Mouse (Mus musculus) hindlimb bud, embryonic 11.5 days (tissue): ENCODE data around the gene Map3k1.

Experiments used
- DNase-seq: peaks from one replicate; pipeline ENCODE4 v3.0.0-alpha.2; 2012; ENCODE audit warnings: low read depth, low spot score; ENCODE audit errors: extremely low spot score

Map3k1 gene

GRCm38 (mm10) chr13:111792130-111792974, 16.4 kb downstream of the Map3k1 start:
- DNase-seq = no peak

DNA sequence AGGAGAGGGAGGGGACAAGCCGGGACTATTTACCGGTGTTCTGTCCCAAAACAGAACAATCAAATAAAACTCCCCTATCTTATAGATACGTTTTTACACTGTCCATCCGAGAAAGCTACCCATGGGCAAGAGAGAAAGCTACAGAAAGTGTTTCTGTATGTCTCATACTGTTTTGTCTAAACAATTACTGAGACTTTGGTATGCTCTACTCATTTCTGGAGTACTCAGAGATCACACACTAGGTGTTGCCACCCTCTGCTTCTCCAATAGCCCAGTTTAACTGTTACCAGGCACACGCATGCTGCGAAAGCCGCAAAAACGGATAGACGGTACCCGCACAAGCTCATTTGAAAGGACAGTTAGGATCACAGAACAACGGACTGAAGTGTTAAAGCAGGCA, 17.2 kb downstream of the Map3k1 start:
- DNase-seq = no peak

DNA sequence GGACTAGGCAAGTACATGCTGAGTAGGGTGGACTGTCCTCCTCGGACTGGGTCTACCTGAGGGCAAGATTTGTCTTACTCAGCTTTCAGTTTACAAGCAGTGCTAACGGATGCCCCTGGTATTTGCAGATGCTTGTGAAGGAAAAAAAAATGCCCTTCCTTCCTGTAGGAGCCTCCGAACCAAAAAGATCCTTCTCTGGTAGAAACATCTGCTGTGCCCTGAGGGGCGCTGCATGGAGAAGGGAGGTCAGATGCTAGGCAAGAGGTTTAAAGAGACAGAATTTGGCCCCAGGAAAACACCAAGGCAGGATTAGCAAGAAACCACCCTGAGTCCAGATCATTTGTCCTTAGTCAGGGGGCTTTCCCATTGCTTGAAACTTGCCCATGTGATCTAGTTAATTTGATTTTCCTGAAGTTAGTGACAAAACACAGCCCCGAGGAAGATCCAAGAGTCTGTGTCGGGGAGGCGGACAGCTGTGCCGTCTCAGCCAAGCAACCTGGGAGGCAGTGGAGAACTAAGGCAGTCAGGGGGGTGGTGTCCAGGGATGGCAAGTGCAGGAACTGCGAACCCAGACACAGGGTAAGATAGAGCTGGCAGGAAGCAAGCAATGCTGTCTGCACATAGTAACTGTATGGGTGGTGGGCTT, 19.2 kb downstream of the Map3k1 start:
- DNase-seq = no peak

- no peak for DNase-seq
Measured at GRCm38 (mm10) chr13:111788882-111789281, 19.9 kb downstream of the Map3k1 start.

- DNase-seq = peak; percentile 61
Measured at GRCm38 (mm10) chr13:111787857-111788619, 20.8 kb downstream of the Map3k1 start.

- DNase-seq = no peak
Measured at GRCm38 (mm10) chr13:111786584-111786983, 22.2 kb downstream of the Map3k1 start.

- no peak for DNase-seq
Measured at GRCm38 (mm10) chr13:111783451-111783850, 25.3 kb downstream of the Map3k1 start.

- no peak for DNase-seq
Measured at GRCm38 (mm10) chr13:111779471-111779870, 29.3 kb downstream of the Map3k1 start.

GRCm38 (mm10) chr13:111778606-111779005, 30.2 kb downstream of the Map3k1 start:
- no peak for DNase-seq

- DNase-seq = no peak
Measured at GRCm38 (mm10) chr13:111777865-111778264, 30.9 kb downstream of the Map3k1 start.

DNA sequence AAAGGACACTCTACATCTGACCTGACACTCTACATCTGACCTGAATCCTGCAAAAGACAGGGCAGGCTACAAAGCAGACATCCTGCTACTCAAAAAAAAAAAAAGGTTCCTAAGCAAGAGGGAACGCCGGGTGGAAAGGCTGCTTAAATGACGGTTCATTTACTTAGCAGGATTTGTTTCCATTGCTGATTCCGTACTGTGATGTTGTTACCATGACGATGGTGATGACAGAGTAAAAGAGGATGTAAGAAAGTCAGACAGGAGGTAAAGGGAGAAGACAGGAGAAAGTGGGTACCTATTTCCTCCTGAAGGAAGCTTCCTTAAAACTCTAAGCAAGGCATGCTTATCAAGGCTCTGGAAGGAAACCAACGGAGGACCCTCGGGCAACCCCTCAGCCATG, 31.6 kb downstream of the Map3k1 start:
- DNase-seq = no peak

DNA sequence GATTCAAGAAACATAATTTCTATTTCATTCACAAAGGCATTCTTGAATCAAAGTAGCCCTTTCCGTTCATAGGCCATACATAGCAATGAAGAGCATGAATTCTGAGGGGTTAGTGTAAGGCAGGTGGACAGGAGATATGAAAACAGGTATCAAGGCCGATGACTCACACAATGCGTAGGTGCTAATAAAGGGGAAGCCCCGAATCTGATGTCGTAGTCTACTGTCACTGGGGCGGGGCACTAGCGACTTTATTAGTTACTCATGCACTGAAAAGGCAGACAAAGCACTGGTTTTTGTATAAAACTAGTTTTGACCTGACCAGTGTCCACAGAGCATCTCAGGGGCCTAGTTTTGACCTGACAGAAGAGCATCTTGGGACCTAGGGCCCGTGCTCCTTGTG, 36.7 kb downstream of the Map3k1 start:
- no peak for DNase-seq

DNA sequence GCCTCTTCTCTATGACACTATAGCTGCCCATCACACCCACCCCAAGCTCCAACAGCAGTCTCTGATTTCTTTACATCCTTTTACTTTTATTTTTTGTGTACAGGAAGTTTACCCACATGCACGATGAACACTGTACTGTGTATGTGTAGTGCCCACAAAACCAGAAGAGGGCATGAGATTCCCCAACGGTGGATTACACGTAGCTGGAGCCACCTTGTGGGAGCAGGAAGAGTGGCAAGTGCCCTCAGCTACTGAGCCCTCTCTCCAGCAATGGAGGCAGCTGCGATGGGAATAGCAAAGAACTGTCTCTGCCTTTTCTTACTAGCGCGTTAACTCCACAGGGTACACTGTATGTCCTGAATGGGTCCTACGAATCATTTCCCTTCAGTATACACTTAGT, 37.6 kb downstream of the Map3k1 start:
- no peak for DNase-seq

- no peak for DNase-seq
Measured at GRCm38 (mm10) chr13:111770776-111771175, 38.0 kb downstream of the Map3k1 start.

DNA sequence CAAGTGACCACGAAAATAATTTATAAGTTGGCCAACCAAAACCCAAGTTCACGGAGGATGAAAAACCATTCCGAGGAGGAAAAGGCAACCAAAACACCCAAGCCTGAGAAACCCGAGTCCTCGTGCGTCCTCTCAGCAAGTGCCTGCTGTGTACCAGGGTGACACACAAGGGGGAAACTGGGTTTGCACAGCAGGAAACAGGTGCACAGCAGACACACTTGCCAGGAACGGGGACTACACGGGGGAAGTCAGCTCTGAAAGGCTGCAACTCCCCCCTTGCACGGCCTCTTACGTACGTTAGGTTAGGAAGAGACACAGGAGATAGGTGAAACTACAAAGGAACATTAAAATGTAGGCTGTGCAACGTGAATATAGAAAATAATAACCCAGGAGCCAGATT, 46.3 kb downstream of the Map3k1 start:
- DNase-seq = no peak

DNA sequence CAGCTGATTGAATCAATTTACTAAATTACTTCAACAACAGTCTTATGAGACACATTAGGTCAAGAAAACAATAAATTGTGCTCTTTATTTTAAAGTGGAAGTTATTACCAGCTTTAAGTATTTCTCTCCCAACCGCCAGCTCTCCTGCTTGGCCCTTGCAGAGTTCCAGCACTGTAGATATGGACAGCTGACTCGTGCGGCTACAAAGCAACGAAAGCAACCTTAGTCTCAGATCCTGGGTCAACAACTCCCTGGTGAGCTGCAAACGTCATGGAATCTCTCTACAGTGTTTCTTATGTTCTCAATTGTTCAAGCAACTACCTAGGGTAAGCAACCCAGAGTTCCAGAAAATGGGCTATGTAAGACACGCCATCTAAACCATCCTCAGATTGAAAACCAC, 51.8 kb downstream of the Map3k1 start:
- DNase-seq = no peak

- no peak for DNase-seq
Measured at GRCm38 (mm10) chr13:111755937-111756336, 52.9 kb downstream of the Map3k1 start.

GRCm38 (mm10) chr13:111755377-111755776, 53.4 kb downstream of the Map3k1 start:
- DNase-seq = no peak

DNA sequence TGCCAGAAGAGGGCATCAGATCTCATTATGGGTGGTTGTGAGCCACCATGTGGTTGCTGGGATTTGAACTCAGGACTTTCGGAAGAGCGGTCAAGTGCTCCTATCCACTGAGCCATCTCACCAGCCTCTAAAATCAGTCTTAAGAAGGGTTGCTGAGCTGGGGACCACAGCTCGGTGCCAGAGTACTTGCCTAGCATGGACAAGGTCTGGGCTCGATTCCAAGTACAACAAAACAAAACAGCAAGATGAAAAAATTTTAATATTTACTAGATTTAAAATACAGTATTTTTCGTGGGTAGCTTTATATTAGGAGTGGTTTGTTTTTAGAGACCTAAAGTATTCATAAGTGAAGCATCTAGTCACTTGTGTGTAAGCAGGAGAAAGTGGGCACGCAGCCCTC, 55.5 kb downstream of the Map3k1 start:
- DNase-seq = no peak

GRCm38 (mm10) chr13:111748301-111749062, 60.3 kb downstream of the Map3k1 start:
- no peak for DNase-seq

GRCm38 (mm10) chr13:111746831-111747230, 62.0 kb downstream of the Map3k1 start:
- DNase-seq = no peak
